Mouse (Mus musculus): ENCODE measurements around the gene Uba5. TPM values are rescaled to one million over a fixed set of nuclear protein-coding genes. Genes with fewer than 3 reads are reported as not detected.

The Uba5 gene
- polyA plus RNA-seq, 1 experiment from 2014 or later = 68.8 TPM

GRCm38 (mm10) chr9:104002913-104003330 is 60.0 kb downstream of the Uba5 start:
- peaks cover 13% of the 10 kb centered on the region for H3K4me1 ChIP-seq (ENCODE audit: control insufficient read depth, insufficient read depth, low read length)
- H3K27ac ChIP-seq (ENCODE audit: low read length) = peak overlapping the region; percentile 86
- peak overlapping the region; percentile 78 for H3K4me2 ChIP-seq (ENCODE audit: low read length)
- H3K27me3 ChIP-seq (ENCODE audit: control insufficient read depth, insufficient read depth, low read depth, low read length) = peaks cover 3% of the 10 kb centered on the region; the same call in 1 of the 2 replicates
- no peaks in the 10 kb centered on the region for H3K9me3 ChIP-seq (replicated peaks; ENCODE audit: control insufficient read depth, low read length, poor library complexity, severe bottlenecking)
- WGBS = under 1% methylated on average over 34 of the region's 37 CpGs
- H3K4me3 ChIP-seq (ENCODE audit: low read depth, low read length) = peak overlapping the region; percentile 72
- ATAC-seq = peak; percentile 60
- no peaks in the 10 kb centered on the region; the same call in 1 of the 2 replicates for H3K36me3 ChIP-seq (ENCODE audit: control insufficient read depth, insufficient read depth, low read length)
- peak overlapping the region; percentile 78 for H3K9ac ChIP-seq (ENCODE audit: low read depth, low read length)

GRCm38 (mm10) chr9:104001921-104002859 is 60.7 kb downstream of the Uba5 start, which contains the start of gene Nphp3:
TSS of gene Nphp3 (plus strand) at chr9:104002544.
- H3K36me3 ChIP-seq (ENCODE audit: control insufficient read depth, insufficient read depth, low read length) = no peaks in the 10 kb centered on the region; the same call in 1 of the 2 replicates
- H3K4me1 ChIP-seq (ENCODE audit: control insufficient read depth, insufficient read depth, low read length) = peaks cover 13% of the 10 kb centered on the region
- peak; percentile 98 for ATAC-seq

GRCm38 (mm10) chr9:104000601-104001000 is 62.3 kb downstream of the Uba5 start:
- Histone ChIP-seq H3K27ac (ENCODE audit: low read length) (no peak overlapping the region), H3K4me2 (ENCODE audit: low read length) (no peak overlapping the region), H3K36me3 (ENCODE audit: control insufficient read depth, insufficient read depth, low read length) (no peaks in the 10 kb centered on the region), H3K9me3 (replicated peaks; ENCODE audit: control insufficient read depth, low read length, poor library complexity, severe bottlenecking) (no peaks in the 10 kb centered on the region), H3K4me3 (ENCODE audit: low read depth, low read length) (no peak overlapping the region), H3K9ac (ENCODE audit: low read depth, low read length) (no peak overlapping the region), H3K4me1 (ENCODE audit: control insufficient read depth, insufficient read depth, low read length) (peaks cover 13% of the 10 kb centered on the region), H3K27me3 (ENCODE audit: control insufficient read depth, insufficient read depth, low read depth, low read length) (peaks cover 4% of the 10 kb centered on the region; the same call in 1 of the 2 replicates)
- 61% methylated on average over 3 of the region's 3 CpGs for WGBS
- ATAC-seq = no peak

More at GRCm38 (mm10) chr9:104001921-104002859, 60.7 kb downstream of the Uba5 start, which contains the start of gene Nphp3:
- H3K9ac ChIP-seq (ENCODE audit: low read depth, low read length) = peak within 1 kb of the TSS; percentile 78
- H3K27ac ChIP-seq (ENCODE audit: low read length) = peak within 1 kb of the TSS; percentile 86
- peak within 1 kb of the TSS; percentile 72 for H3K4me3 ChIP-seq (ENCODE audit: low read depth, low read length)
- H3K4me2 ChIP-seq (ENCODE audit: low read length) = peak within 1 kb of the TSS; percentile 78
- no peaks in the 10 kb centered on the region for H3K9me3 ChIP-seq (replicated peaks; ENCODE audit: control insufficient read depth, low read length, poor library complexity, severe bottlenecking)
- peaks cover 4% of the 10 kb centered on the region; the same call in 1 of the 2 replicates for H3K27me3 ChIP-seq (ENCODE audit: control insufficient read depth, insufficient read depth, low read depth, low read length)
- WGBS = under 1% methylated on average over 55 of the region's 55 CpGs

Other genes with a start within 250 kb of the Uba5 start
- gene Nphp3, start 60.6 kb downstream of the Uba5 start, polyA plus RNA-seq (2015; fragmentation: Nextera tagmentation; extraction: Ambion mirVana) = 3.1 and 3.2 TPM in 2 replicates
- not detected in 2 replicates for gene Gm28305, start 22.5 kb downstream of the Uba5 start, polyA plus RNA-seq (2015; fragmentation: Nextera tagmentation; extraction: Ambion mirVana)
- 6.3 and 8.2 TPM in 2 replicates for gene Acad11, start 243 bp upstream of the Uba5 start, polyA plus RNA-seq (2015; fragmentation: Nextera tagmentation; extraction: Ambion mirVana)
- 0.78 and 1.1 TPM in 2 replicates for gene Ackr4, start 63.8 kb upstream of the Uba5 start, polyA plus RNA-seq (2015; fragmentation: Nextera tagmentation; extraction: Ambion mirVana)
- gene Dnajc13, start 199.8 kb upstream of the Uba5 start, polyA plus RNA-seq (2015; fragmentation: Nextera tagmentation; extraction: Ambion mirVana) = 20.0 and 21.0 TPM in 2 replicates

Data from midbrain, embryonic 16.5 days (tissue).